13 mouse cellular contexts compared by ENCODE assay signal in the genomic region with DNA sequence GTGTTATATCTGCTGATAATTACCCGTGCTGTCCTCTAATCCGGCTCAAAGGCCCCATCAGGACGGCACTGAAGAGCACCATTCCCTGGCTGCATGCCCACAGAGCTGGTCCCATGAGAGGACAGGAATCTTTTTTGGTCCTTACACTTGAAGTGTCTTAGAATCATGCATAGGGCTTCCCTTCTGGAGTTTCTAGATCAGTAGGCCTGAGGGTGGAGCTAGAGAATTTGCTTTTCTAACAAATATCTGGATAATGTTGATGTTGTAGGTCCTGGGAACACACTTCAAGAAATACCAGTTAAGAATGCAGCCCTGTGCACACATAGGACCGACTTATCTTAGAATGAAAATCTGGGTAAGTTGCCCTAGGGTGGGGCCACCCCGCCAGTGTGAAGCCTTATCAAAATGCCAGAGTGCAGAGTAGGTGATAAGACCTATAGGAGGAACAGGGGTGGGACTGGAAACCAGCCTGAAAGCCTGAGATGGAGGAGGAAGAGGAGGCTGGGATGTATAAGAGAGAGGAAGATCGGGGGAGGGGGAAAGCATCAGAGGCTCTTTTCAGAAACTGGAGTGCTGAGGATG.
A peak's percentile ranks its signal among the peaks of the same experiment; 100 is the strongest.
DNase-seq lines count a peak whose midpoint lies in the region; ATAC-seq lines count a peak whose summit lies in the region.
"Had no signal": no experiment of that assay in that cellular context is flagged by ENCODE, and none has a peak within 500 bp of the region (broad histone marks: within the 10 kb centered on the region; RNA-seq: fewer than 3 reads in every experiment).

No protein-coding gene starts in this region.

- no peaks in the 10 kb centered on the region for H3K36me3 ChIP-seq in embryonic facial prominence, embryonic 12.5 days
- H3K36me3 ChIP-seq in embryonic facial prominence, embryonic 10.5 days (replicated peaks), result no peaks in the 10 kb centered on the region
- no peaks in the 10 kb centered on the region for H3K36me3 ChIP-seq in lung, embryonic 16.5 days (ENCODE audit: control insufficient read depth, insufficient read depth, low read length)
- H3K36me3 ChIP-seq in liver, embryonic 11.5 days (ENCODE audit: control insufficient read depth, insufficient read depth, low read length), result no peaks in the 10 kb centered on the region
- H3K36me3 ChIP-seq in stomach, embryonic 14.5 days (ENCODE audit: control insufficient read depth, insufficient read depth, low read length), result no peaks in the 10 kb centered on the region
- H3K36me3 ChIP-seq: midbrain, embryonic 15.5 days had no signal

- WGBS in embryonic facial prominence, embryonic 12.5 days, result 60% methylated on average over 6 of the region's 6 CpGs
- 71% methylated on average over 6 of the region's 6 CpGs for WGBS in embryonic facial prominence, embryonic 10.5 days
- 25% methylated on average over 6 of the region's 6 CpGs for WGBS in lung, embryonic 16.5 days
- WGBS in liver, embryonic 11.5 days, result 46% methylated on average over 6 of the region's 6 CpGs
- 57% methylated on average over 6 of the region's 6 CpGs for WGBS in stomach, embryonic 14.5 days

- no peak overlapping the region for H3K9ac ChIP-seq in embryonic facial prominence, embryonic 12.5 days
- H3K9ac ChIP-seq in lung, embryonic 16.5 days (ENCODE audit: low read length), result no peak overlapping the region
- H3K9ac ChIP-seq in liver, embryonic 11.5 days (ENCODE audit: low read depth, low read length), result no peak overlapping the region
- H3K9ac ChIP-seq in stomach, embryonic 14.5 days (replicated peaks; ENCODE audit: low read depth, low read length), result no peak overlapping the region
- H3K9ac ChIP-seq: midbrain, embryonic 15.5 days had no signal

- 0 out of 2 replicates have a peak, but pooled peaks have one; percentile 52 for ATAC-seq in embryonic facial prominence, embryonic 12.5 days (ENCODE audit: insufficient number of reproducible peaks, insufficient read depth, low FRiP score, low TSS enrichment)
- peak; percentile 84 for ATAC-seq in lung, embryonic 16.5 days (ENCODE audit: low read depth)
- peak; percentile 93 for ATAC-seq in liver, embryonic 11.5 days (replicated peaks; ENCODE audit: low FRiP score)
- peak; percentile 91 for ATAC-seq in stomach, embryonic 14.5 days (ENCODE audit: insufficient number of reproducible peaks, insufficient read depth, low FRiP score, low read depth)
- ATAC-seq: midbrain, embryonic 15.5 days; Patski had no signal

- H3K4me3 ChIP-seq in embryonic facial prominence, embryonic 12.5 days, result no peak overlapping the region
- no peak overlapping the region for H3K4me3 ChIP-seq in embryonic facial prominence, embryonic 10.5 days
- H3K4me3 ChIP-seq in lung, embryonic 16.5 days (ENCODE audit: low read length), result no peak overlapping the region
- no peak overlapping the region for H3K4me3 ChIP-seq in liver, embryonic 11.5 days (ENCODE audit: low read depth, low read length)
- H3K4me3 ChIP-seq in stomach, embryonic 14.5 days (ENCODE audit: low read depth, low read length), result no peak overlapping the region
- H3K4me3 ChIP-seq: midbrain, embryonic 15.5 days had no signal

- no peaks in the 10 kb centered on the region for H3K27me3 ChIP-seq in embryonic facial prominence, embryonic 12.5 days
- H3K27me3 ChIP-seq in embryonic facial prominence, embryonic 10.5 days (replicated peaks; ENCODE audit: low read depth, poor library complexity, severe bottlenecking), result no peaks in the 10 kb centered on the region; the same call in 1 of the 2 replicates
- no peaks in the 10 kb centered on the region for H3K27me3 ChIP-seq in lung, embryonic 16.5 days (ENCODE audit: control insufficient read depth, insufficient read depth, low read depth, low read length)
- no peaks in the 10 kb centered on the region; the same call in 1 of the 2 replicates for H3K27me3 ChIP-seq in liver, embryonic 11.5 days (replicated peaks; ENCODE audit: control insufficient read depth, insufficient read depth, low read length)
- no peaks in the 10 kb centered on the region for H3K27me3 ChIP-seq in stomach, embryonic 14.5 days (ENCODE audit: control insufficient read depth, insufficient read depth, low read length)
- H3K27me3 ChIP-seq: midbrain, embryonic 15.5 days; Patski had no signal

- H3K4me2 ChIP-seq in embryonic facial prominence, embryonic 12.5 days (replicated peaks), result no peak overlapping the region
- no peak overlapping the region for H3K4me2 ChIP-seq in lung, embryonic 16.5 days (ENCODE audit: low read depth, low read length)
- peak overlapping the region; percentile 36 for H3K4me2 ChIP-seq in liver, embryonic 11.5 days
- H3K4me2 ChIP-seq in stomach, embryonic 14.5 days (replicated peaks; ENCODE audit: low read depth, low read length), result no peak overlapping the region
- H3K4me2 ChIP-seq: midbrain, embryonic 15.5 days had no signal

- no peaks in the 10 kb centered on the region for H3K9me3 ChIP-seq in embryonic facial prominence, embryonic 12.5 days
- H3K9me3 ChIP-seq in embryonic facial prominence, embryonic 10.5 days, result no peaks in the 10 kb centered on the region
- no peaks in the 10 kb centered on the region for H3K9me3 ChIP-seq in lung, embryonic 16.5 days (ENCODE audit: control insufficient read depth, low read length)
- no peaks in the 10 kb centered on the region for H3K9me3 ChIP-seq in liver, embryonic 11.5 days (ENCODE audit: control insufficient read depth, low read length)
- no peaks in the 10 kb centered on the region for H3K9me3 ChIP-seq in stomach, embryonic 14.5 days (ENCODE audit: control insufficient read depth, low read depth, low read length)
- H3K9me3 ChIP-seq: midbrain, embryonic 15.5 days had no signal

- DNase-seq in embryonic facial prominence, embryonic 10.5 days (ENCODE audit: low spot score), result no peak
- DNase-seq in lung, adult 18-20 months, result no peak
- DNase-seq in liver, embryonic 11.5 days (ENCODE audit: low spot score), result no peak
- DNase-seq in layer of hippocampus, postnatal 25 days (ENCODE audit: extremely low spot score in 1 of 2, low spot score in 1 of 2), result no peak
- no peak for DNase-seq in spleen, postnatal 14 days (ENCODE audit: low spot score in 2 of 2)
- DNase-seq: adrenal gland, postnatal 36 days; cerebellum, postnatal 36 days; kidney, postnatal 25 days had no signal

- peaks cover 14% of the 10 kb centered on the region; the same call in 1 of the 2 replicates for H3K4me1 ChIP-seq in embryonic facial prominence, embryonic 12.5 days
- peaks cover 60% of the 10 kb centered on the region for H3K4me1 ChIP-seq in embryonic facial prominence, embryonic 10.5 days
- peaks cover 5% of the 10 kb centered on the region; the same call in 1 of the 2 replicates for H3K4me1 ChIP-seq in lung, embryonic 16.5 days (replicated peaks; ENCODE audit: control insufficient read depth, insufficient read depth, low read length)
- peaks cover 32% of the 10 kb centered on the region for H3K4me1 ChIP-seq in liver, embryonic 11.5 days (replicated peaks; ENCODE audit: control insufficient read depth, insufficient read depth, low read length)
- H3K4me1 ChIP-seq in stomach, embryonic 14.5 days (ENCODE audit: control insufficient read depth, insufficient read depth, low read length), result peaks cover 9% of the 10 kb centered on the region; the same call in 1 of the 2 replicates
- H3K4me1 ChIP-seq: midbrain, embryonic 15.5 days had no signal

- no peak overlapping the region for H3K27ac ChIP-seq in embryonic facial prominence, embryonic 12.5 days
- H3K27ac ChIP-seq in embryonic facial prominence, embryonic 10.5 days (replicated peaks), result no peak overlapping the region; the same call in 1 of the 2 replicates
- peak overlapping the region; percentile 13; the same call in 1 of the 2 replicates for H3K27ac ChIP-seq in lung, embryonic 16.5 days (ENCODE audit: low read length)
- no peak overlapping the region for H3K27ac ChIP-seq in liver, embryonic 11.5 days (ENCODE audit: low read depth, low read length)
- H3K27ac ChIP-seq in stomach, embryonic 14.5 days (ENCODE audit: low read length), result 0 out of 2 replicates have a peak overlapping the region, but pooled peaks have one; percentile 44
- H3K27ac ChIP-seq: midbrain, embryonic 15.5 days had no signal

Comparison
In these comparisons a context has a peak if more than half of its experiments do, and no peak if none do; other contexts are left out.
1. H3K27ac ChIP-seq: peak in lung, embryonic 16.5 days (single experiment) and stomach, embryonic 14.5 days (single experiment); none in embryonic facial prominence, embryonic 12.5 days (single experiment), embryonic facial prominence, embryonic 10.5 days (single experiment) and liver, embryonic 11.5 days (single experiment).
2. Peak in every context shown above with its lines, with median percentiles within 50 percentile points of each other: ATAC-seq.